Mouse (Mus musculus) heart, postnatal 0 days (tissue): ENCODE measurements around the gene Bcl3.

ENCODE experiments used
- CTCF ChIP-seq: IDR thresholded peaks from 2 replicates; pipeline ENCODE4 v1.5.1; 2016; ENCODE audit warnings: antibody characterized with exemption, control low read depth, low read depth
- EP300 ChIP-seq: IDR thresholded peaks from 2 replicates; pipeline ENCODE4 v1.6.1; 2016; ENCODE audit warnings: antibody characterized with exemption, low read depth

DNA sequence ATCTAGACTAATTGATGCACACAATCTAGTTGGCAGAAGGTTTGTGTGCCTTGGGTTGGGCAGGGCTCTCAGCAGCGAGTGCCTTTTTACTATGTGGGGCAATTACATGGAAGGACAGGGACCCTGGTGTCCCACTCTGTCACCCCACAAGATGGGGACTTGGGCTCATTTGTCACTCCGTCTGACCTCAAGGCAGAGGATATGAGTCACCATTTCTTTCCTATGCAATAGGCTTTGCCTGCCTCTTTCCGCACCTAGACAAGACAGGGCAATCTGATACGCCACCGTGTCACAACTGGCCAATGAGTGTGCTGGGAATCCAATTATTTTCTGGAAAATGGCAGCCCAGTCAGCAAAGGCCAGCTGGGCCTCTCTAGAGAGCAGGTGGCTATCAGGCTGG lies 33.1 kb upstream of the Bcl3 start:
- TF ChIP-seq CTCF (no peak), EP300 (no peak)
